Comparison of ENCODE assay signal across 9 mouse cellular contexts in the genomic region with DNA sequence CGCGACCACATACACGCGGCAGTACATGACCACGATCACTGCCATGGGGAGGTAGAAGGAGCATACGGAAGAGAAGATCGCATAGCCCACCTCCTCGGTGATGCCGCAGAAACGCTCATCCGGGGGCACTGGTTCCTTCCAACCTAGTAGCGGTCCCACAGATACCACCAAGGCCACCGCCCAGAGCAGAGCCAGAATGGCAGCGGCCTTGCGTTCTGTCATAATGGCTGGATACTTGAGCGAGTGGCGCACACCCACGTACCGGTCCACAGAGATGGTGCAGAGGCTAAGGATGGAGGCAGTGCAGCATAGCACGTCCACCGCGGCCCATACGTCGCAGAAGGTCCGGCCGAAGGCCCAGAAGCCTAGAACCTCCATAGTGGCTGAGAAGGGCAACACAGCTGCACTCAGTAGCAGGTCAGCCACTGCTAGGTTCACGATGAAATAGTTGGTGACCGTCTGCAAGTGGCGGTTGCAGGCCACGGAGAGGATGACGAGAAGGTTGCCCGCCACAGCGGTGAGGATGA. TPM values are rescaled to one million over a fixed set of nuclear protein-coding genes. Genes with fewer than 3 reads are reported as not detected.
DNase-seq lines count a peak whose midpoint lies in the region; ATAC-seq and TF ChIP-seq lines count a peak whose summit lies in the region.
"Had no signal": no experiment of that assay in that cellular context is flagged by ENCODE, and none has a peak within 500 bp of the region (broad histone marks: within the 10 kb centered on the region; RNA-seq: fewer than 3 reads in every experiment).

No protein-coding gene starts in this region.

- peak; percentile 4 for DNase-seq in embryo, embryonic 10.5 days (ENCODE audit: low spot score)
- DNase-seq in embryo, embryonic 11 days = no peak
- no peak for DNase-seq in testis, postnatal 10 days (ENCODE audit: low spot score)
- no peak for DNase-seq in right cerebral cortex, adult 2 months (ENCODE audit: low spot score in 2 of 2)
- DNase-seq in layer of hippocampus, adult 11-12 months (ENCODE audit: low spot score) = no peak
- DNase-seq: cerebellum, adult 9-10 months had no signal

- H3K4me2 ChIP-seq in limb, embryonic 15.5 days = peak overlapping the region; percentile 93

- no peak; the same call in 1 of the 2 replicates for TF ChIP-seq POLR2A in testis, adult 2 months (IDR thresholded peaks at IDR 0.05; ENCODE audit: control insufficient read depth, low read depth, low read length)

- no peak for TF ChIP-seq CTCF in testis, adult 2 months (IDR thresholded peaks at IDR 0.05; ENCODE audit: control insufficient read depth, insufficient read depth, insufficient replicate concordance, low read depth, low read length)

- H3K9ac ChIP-seq in limb, embryonic 15.5 days = no peak overlapping the region

- 4% methylated on average over 33 of the region's 33 CpGs for WGBS in limb, embryonic 15.5 days

- H3K4me3 ChIP-seq in testis, adult 2 months (ENCODE audit: control insufficient read depth, low read depth, low read length) = peak overlapping the region; percentile 85
- peak overlapping the region; percentile 51 for H3K4me3 ChIP-seq in limb, embryonic 15.5 days

- H3K4me1 ChIP-seq in testis, adult 2 months (ENCODE audit: control insufficient read depth, insufficient read depth, low read length) = peaks cover 13% of the 10 kb centered on the region
- H3K4me1 ChIP-seq in limb, embryonic 15.5 days = peaks cover 25% of the 10 kb centered on the region

- H3K27me3 ChIP-seq in testis, adult 2 months (ENCODE audit: control insufficient read depth, insufficient read depth, low read length) = peaks cover 15% of the 10 kb centered on the region
- peaks cover 90% of the 10 kb centered on the region for H3K27me3 ChIP-seq in limb, embryonic 15.5 days

- no peak for ATAC-seq in limb, embryonic 15.5 days (ENCODE audit: insufficient number of reproducible peaks, low FRiP score, low TSS enrichment, low read depth)
- ATAC-seq in megakaryocyte-erythroid progenitor cell, adult 5-6 weeks (replicated peaks; ENCODE audit: low FRiP score, low TSS enrichment, poor library complexity, severe bottlenecking) = no peak; the same call in 1 of the 2 replicates

- no peaks in the 10 kb centered on the region for H3K9me3 ChIP-seq in limb, embryonic 15.5 days

- no peaks in the 10 kb centered on the region for H3K36me3 ChIP-seq in testis, adult 2 months (ENCODE audit: control insufficient read depth, insufficient read depth, low read length)
- no peaks in the 10 kb centered on the region for H3K36me3 ChIP-seq in limb, embryonic 15.5 days

- no peak overlapping the region for H3K27ac ChIP-seq in testis, adult 2 months (ENCODE audit: control insufficient read depth, insufficient read depth, low read depth, low read length)
- H3K27ac ChIP-seq in limb, embryonic 15.5 days = no peak overlapping the region

RNA-seq across cellular contexts. Expression of a gene that starts 0.7 kb away (rescaled TPM):
- 3.8 and 4.3 TPM in 2 replicates for polyA plus RNA-seq in testis, adult 2 months (2012; rRNA removed)
- polyA plus RNA-seq in limb, embryonic 15.5 days (2015; fragmentation: Nextera tagmentation; extraction: Ambion mirVana) = 0.71 and 0.72 TPM in 2 replicates
- not detected in 2 replicates for total RNA-seq in megakaryocyte-erythroid progenitor cell, adult 5-6 weeks (2014; fragmentation: Nextera tagmentation)
- not detected in 2 replicates for total RNA-seq in megakaryocyte-erythroid progenitor cell, adult 5-6 weeks (2017)
